Mouse (Mus musculus): ENCODE data around the gene Ssu72. TPM values are rescaled to one million over a fixed set of nuclear protein-coding genes. Genes with fewer than 3 reads are reported as not detected.
"Not testable (repeated sequence)": the region's sequence is repeated elsewhere in the genome, so short reads cannot be mapped to it uniquely, and the experiment has no call there.

Ssu72 gene
- 137 and 139 TPM in 2 replicates for polyA plus RNA-seq (2016; fragmentation: Nextera tagmentation; extraction: Ambion mirVana)

GRCm38 (mm10) chr4:155704721-155705591 is at the start of gene Ssu72:
TSS of gene Ssu72 (plus strand) at chr4:155704800.
- H3K4me3 ChIP-seq (replicated peaks): peak within 1 kb of the TSS; percentile 93
- under 1% methylated on average over 83 of the region's 83 CpGs for WGBS
- peak within 1 kb of the TSS; percentile 87 for H3K9ac ChIP-seq
- H3K27me3 ChIP-seq: no peaks in the 10 kb centered on the region
- H3K27ac ChIP-seq: peak within 1 kb of the TSS; percentile 96
- peak within 1 kb of the TSS; percentile 71 for H3K4me2 ChIP-seq
- peak; percentile 95 for ATAC-seq (ENCODE audit: low FRiP score)
- peaks cover 16% of the 10 kb centered on the region for H3K4me1 ChIP-seq
- H3K9me3 ChIP-seq: no peaks in the 10 kb centered on the region
- H3K36me3 ChIP-seq (replicated peaks): no peaks in the 10 kb centered on the region; the same call in 1 of the 2 replicates

- Histone ChIP-seq H3K4me2 (no peak overlapping the region), H3K4me1 (peaks cover 31% of the 10 kb centered on the region), H3K9ac (no peak overlapping the region), H3K36me3 (replicated peaks) (peaks cover 20% of the 10 kb centered on the region), H3K27me3 (peaks cover 56% of the 10 kb centered on the region), H3K4me3 (replicated peaks) (no peak overlapping the region), H3K27ac (no peak overlapping the region), H3K9me3 (no peaks in the 10 kb centered on the region)
- no peak for ATAC-seq (ENCODE audit: low FRiP score)
- 93% methylated on average over 13 of the region's 13 CpGs for WGBS
Observed at GRCm38 (mm10) chr4:155656214-155656751, 48.3 kb upstream of the Ssu72 start.

GRCm38 (mm10) chr4:155658961-155659360 is 45.6 kb upstream of the Ssu72 start:
- ATAC-seq (ENCODE audit: low FRiP score): no peak
- no peak overlapping the region for H3K4me2 ChIP-seq
- H3K36me3 ChIP-seq (replicated peaks): peaks cover 15% of the 10 kb centered on the region
- no peak overlapping the region for H3K27ac ChIP-seq
- no peaks in the 10 kb centered on the region for H3K9me3 ChIP-seq
- no peak overlapping the region for H3K9ac ChIP-seq
- WGBS: 97% methylated on average over 10 of the region's 10 CpGs
- peaks cover 29% of the 10 kb centered on the region for H3K27me3 ChIP-seq
- no peak overlapping the region for H3K4me3 ChIP-seq (replicated peaks)
- peaks cover 15% of the 10 kb centered on the region for H3K4me1 ChIP-seq

- Histone ChIP-seq H3K9me3 (no peaks in the 10 kb centered on the region), H3K4me3 (replicated peaks) (no peak overlapping the region), H3K4me1 (no peaks in the 10 kb centered on the region), H3K4me2 (no peak overlapping the region), H3K36me3 (replicated peaks) (peaks cover 15% of the 10 kb centered on the region), H3K9ac (no peak overlapping the region), H3K27me3 (peaks cover 13% of the 10 kb centered on the region), H3K27ac (no peak overlapping the region)
- WGBS: 91% methylated on average over 12 of the region's 12 CpGs
- no peak for ATAC-seq (ENCODE audit: low FRiP score)
Observed at GRCm38 (mm10) chr4:155660641-155661040, 44.0 kb upstream of the Ssu72 start.

GRCm38 (mm10) chr4:155666903-155667302 is 37.7 kb upstream of the Ssu72 start:
- no peak overlapping the region for H3K4me2 ChIP-seq
- 0 out of 2 replicates have a peak, but pooled peaks cover 1% of the 10 kb centered on the region for H3K27me3 ChIP-seq
- ATAC-seq (ENCODE audit: low FRiP score): no peak
- peaks cover 10% of the 10 kb centered on the region for H3K4me1 ChIP-seq
- no peaks in the 10 kb centered on the region for H3K36me3 ChIP-seq (replicated peaks)
- no peak overlapping the region for H3K4me3 ChIP-seq (replicated peaks)
- H3K27ac ChIP-seq: no peak overlapping the region
- H3K9ac ChIP-seq: no peak overlapping the region
- no peaks in the 10 kb centered on the region for H3K9me3 ChIP-seq

DNA sequence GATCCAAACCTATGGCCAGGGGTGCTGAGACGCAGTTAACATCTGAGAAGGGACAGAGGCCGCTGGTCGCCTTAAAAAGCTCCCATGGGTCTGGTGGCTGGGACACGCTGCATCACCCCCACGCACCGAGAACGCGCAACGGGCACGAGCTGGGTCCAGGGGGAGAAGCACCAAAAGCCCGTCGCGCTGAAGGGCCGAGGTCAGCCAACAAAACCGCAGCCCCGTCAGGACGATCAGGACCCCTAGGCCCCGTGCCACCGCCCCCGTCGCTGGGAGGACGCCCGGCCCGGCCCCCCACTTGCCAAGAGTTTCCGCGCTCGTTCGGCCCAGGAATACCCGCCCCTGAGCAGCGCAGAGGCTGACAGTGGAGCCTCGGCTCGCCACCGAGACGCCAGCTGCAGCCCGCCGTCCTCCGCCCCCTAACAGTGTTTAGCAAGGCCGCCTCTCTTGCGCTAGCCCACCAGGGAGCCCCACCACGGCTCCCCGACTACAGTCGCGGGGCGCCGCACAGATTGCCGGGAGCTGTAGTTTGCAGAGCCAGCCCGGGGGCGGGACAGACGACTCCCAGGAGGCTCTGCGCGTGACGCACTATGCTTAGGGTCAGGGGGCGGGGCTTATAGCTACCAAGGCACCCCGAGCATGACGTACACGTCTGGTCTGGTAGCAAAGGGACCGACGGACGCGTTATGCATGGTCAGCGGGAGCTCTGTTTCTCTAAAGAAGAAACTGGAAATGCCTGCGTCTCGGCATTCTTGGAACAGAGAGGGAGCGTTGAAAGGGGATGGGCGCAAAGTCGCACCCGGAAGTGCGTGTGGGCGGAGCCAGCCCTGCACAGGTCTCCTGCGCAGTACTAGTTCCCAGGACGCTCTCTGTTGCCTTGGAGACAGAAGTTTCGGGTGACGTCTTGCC is 35.7 kb upstream of the Ssu72 start, which contains the start of gene Mib2:
Mib2 (minus strand) TSS at position 510 of the 909 bp plus-strand sequence.
- WGBS: under 1% methylated on average over 73 of the region's 73 CpGs
- Histone ChIP-seq H3K27ac (peak within 1 kb of the TSS; percentile 81), H3K4me2 (peak within 1 kb of the TSS; percentile 94), H3K4me1 (peaks cover 10% of the 10 kb centered on the region), H3K36me3 (replicated peaks) (no peaks in the 10 kb centered on the region), H3K27me3 (0 out of 2 replicates have a peak, but pooled peaks cover 2% of the 10 kb centered on the region), H3K9ac (peak within 1 kb of the TSS; percentile 86), H3K4me3 (replicated peaks) (peak within 1 kb of the TSS; percentile 87), H3K9me3 (no peaks in the 10 kb centered on the region)
- ATAC-seq (ENCODE audit: low FRiP score): peak; percentile 99

DNA sequence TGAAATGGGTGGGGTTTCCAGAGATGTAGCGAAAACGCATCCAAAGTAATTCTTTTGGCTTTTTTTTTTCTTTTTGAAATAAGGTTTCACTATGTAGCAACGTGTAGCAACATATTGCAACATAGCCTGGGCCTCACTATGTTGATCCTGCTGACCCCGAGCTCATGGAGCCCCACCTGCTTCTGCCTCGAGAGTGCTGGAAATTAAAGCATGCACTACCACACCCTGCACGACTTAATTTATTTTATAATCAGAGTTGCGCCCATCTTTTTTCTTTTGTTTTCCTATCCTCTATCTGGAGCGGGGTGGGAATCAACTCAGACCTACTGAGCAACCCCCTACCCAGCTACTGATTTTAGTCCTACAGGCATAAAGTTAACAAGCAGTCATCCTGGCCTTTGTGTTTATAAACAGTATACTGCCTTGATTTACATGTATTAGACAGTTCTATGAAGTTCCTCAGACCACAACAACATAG is 35.0 kb upstream of the Ssu72 start:
- Histone ChIP-seq H3K4me2 (peak overlapping the region; percentile 94), H3K9me3 (no peaks in the 10 kb centered on the region), H3K4me3 (replicated peaks) (peak overlapping the region; percentile 87), H3K9ac (peak overlapping the region; percentile 86; the same call in 1 of the 2 replicates), H3K27me3 (0 out of 2 replicates have a peak, but pooled peaks cover 2% of the 10 kb centered on the region), H3K36me3 (replicated peaks) (no peaks in the 10 kb centered on the region), H3K27ac (no peak overlapping the region), H3K4me1 (peaks cover 10% of the 10 kb centered on the region)
- peak; percentile 59 for ATAC-seq (ENCODE audit: low FRiP score)
- WGBS: 1% methylated on average over 8 of the region's 8 CpGs

GRCm38 (mm10) chr4:155670236-155670635 is 34.4 kb upstream of the Ssu72 start:
- not testable (repeated sequence) for H3K27ac ChIP-seq; H3K27me3 ChIP-seq; H3K9me3 ChIP-seq; H3K36me3 ChIP-seq (replicated peaks); ATAC-seq (ENCODE audit: low FRiP score); H3K9ac ChIP-seq
- H3K4me2 ChIP-seq: 0 out of 2 replicates have a peak overlapping the region, but pooled peaks have one; percentile 94
- H3K4me3 ChIP-seq (replicated peaks): peak overlapping the region; percentile 87; the same call in 1 of the 2 replicates
- WGBS: 65% methylated on average over 4 of the region's 4 CpGs
- peaks cover 10% of the 10 kb centered on the region for H3K4me1 ChIP-seq

- Histone ChIP-seq H3K4me2 (no peak overlapping the region), H3K4me1 (peaks cover 10% of the 10 kb centered on the region), H3K9ac (no peak overlapping the region), H3K9me3 (no peaks in the 10 kb centered on the region), H3K27me3 (0 out of 2 replicates have a peak, but pooled peaks cover 2% of the 10 kb centered on the region), H3K27ac (no peak overlapping the region), H3K4me3 (replicated peaks) (no peak overlapping the region), H3K36me3 (replicated peaks) (no peaks in the 10 kb centered on the region)
- 36% methylated on average over 2 of the region's 2 CpGs for WGBS
- no peak for ATAC-seq (ENCODE audit: low FRiP score)
Observed at GRCm38 (mm10) chr4:155672082-155672481, 32.5 kb upstream of the Ssu72 start.

GRCm38 (mm10) chr4:155675991-155676390 is 28.6 kb upstream of the Ssu72 start:
- ATAC-seq (ENCODE audit: low FRiP score): no peak
- no peaks in the 10 kb centered on the region for H3K36me3 ChIP-seq (replicated peaks)
- 88% methylated on average over 2 of the region's 2 CpGs for WGBS
- H3K27ac ChIP-seq: no peak overlapping the region
- H3K9me3 ChIP-seq: no peaks in the 10 kb centered on the region
- H3K4me2 ChIP-seq: no peak overlapping the region
- H3K27me3 ChIP-seq: 0 out of 2 replicates have a peak, but pooled peaks cover 2% of the 10 kb centered on the region
- no peak overlapping the region for H3K4me3 ChIP-seq (replicated peaks)
- H3K9ac ChIP-seq: no peak overlapping the region
- no peaks in the 10 kb centered on the region for H3K4me1 ChIP-seq

DNA sequence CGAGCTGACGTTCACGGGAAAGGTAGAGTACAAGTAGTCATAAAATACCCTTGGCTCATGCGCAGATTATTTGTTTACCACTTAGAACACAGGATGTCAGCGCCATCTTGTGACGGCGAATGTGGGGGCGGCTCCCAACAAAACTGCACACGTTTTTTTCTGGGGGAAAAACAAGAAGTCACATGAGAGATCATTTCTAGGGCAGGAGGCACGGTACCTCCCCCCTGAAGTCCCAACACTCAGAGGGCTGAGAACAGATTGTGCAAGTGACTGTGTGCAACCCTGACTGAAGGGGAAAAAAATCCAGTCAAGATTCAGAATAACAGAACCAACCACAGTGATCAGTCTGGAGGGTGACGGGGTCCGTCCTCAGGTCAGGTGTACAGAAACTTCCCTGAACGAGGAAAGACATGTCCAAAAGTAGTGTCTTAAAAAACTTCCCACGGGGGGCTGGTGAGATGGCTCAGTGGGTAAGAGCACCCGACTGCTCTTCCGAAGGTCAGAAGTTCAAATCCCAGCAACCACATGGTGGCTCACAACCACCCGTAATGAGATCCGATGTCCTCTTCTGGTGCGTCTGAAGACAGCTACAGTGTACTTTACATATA is 20.8 kb upstream of the Ssu72 start:
- WGBS: 92% methylated on average over 16 of the region's 19 CpGs
- ATAC-seq (ENCODE audit: low FRiP score); H3K4me3 ChIP-seq (replicated peaks): not testable (repeated sequence)

More for the DNA sequence above, 20.8 kb upstream of the Ssu72 start:
- H3K4me1 ChIP-seq; H3K9me3 ChIP-seq; H3K36me3 ChIP-seq (replicated peaks); H3K27me3 ChIP-seq; H3K27ac ChIP-seq; H3K9ac ChIP-seq; H3K4me2 ChIP-seq: not testable (repeated sequence)

Data from forebrain, embryonic 12.5 days (tissue).